Mouse (Mus musculus) C2C12 (cell line): ENCODE results near the gene Evi2.

Source experiments
- CEBPB ChIP-seq: IDR thresholded peaks from one replicate; pipeline ENCODE4 v1.6.1; 2011; ENCODE audit warnings: low read depth, mild to moderate bottlenecking, control low read depth, moderate library complexity
- CTCF ChIP-seq: IDR thresholded peaks from one replicate; pipeline ENCODE4 v1.5.1; 2011; ENCODE audit not compliant: control insufficient read depth, insufficient read depth, insufficient read length
- FOSL1 ChIP-seq: IDR thresholded peaks from one replicate; pipeline ENCODE4 v1.8.0; 2011; ENCODE audit warnings: mild to moderate bottlenecking, low read length; ENCODE audit not compliant: poor library complexity, insufficient read depth, severe bottlenecking
- MAX ChIP-seq: IDR thresholded peaks from one replicate; pipeline ENCODE4 v1.6.1; 2011; ENCODE audit warnings: mild to moderate bottlenecking, control low read depth
- MYOD1 ChIP-seq: IDR thresholded peaks from one replicate; pipeline ENCODE4 v1.6.1; 2011; ENCODE audit warnings: low read depth; ENCODE audit not compliant: control insufficient read depth, insufficient read length
- MYOG ChIP-seq: IDR thresholded peaks from one replicate; pipeline ENCODE4 v1.6.1; 2011; ENCODE audit not compliant: control insufficient read depth, insufficient read length; ENCODE audit errors: extremely low read depth
- USF1 ChIP-seq: IDR thresholded peaks from one replicate; pipeline ENCODE4 v1.6.1; 2011; ENCODE audit warnings: low read depth, mild to moderate bottlenecking, control low read depth, moderate library complexity

- TF ChIP-seq CTCF (no peak), MAX (no peak), FOSL1 (no peak), USF1 (no peak), CEBPB (no peak), MYOG (no peak), MYOD1 (peak; percentile 29)
Observed at GRCm38 (mm10) chr11:79530774-79531173, 385 bp upstream of the Evi2 start.
